Mouse (Mus musculus) heart, postnatal 36 days (tissue): Measurements from ENCODE around the gene Tnrc6a. TPM values are rescaled to one million over a fixed set of nuclear protein-coding genes. Genes with fewer than 3 reads are reported as not detected.
A peak's percentile ranks its signal among the peaks of the same experiment; 100 is the strongest.

ENCODE experiments used
- DNase-seq, 2 experiments: peaks; one replicate each; pipeline ENCODE4 v3.0.0; 2021 to 2022
- intact Hi-C: fragments of 180-260 bp; cut with DNase I; formaldehyde crosslinking; loops from one replicate; pipeline ENCODE4 v1.15.1; 2025
- total RNA-seq, 2 experiments: library from RNA; stranded (reverse); gene quantifications; 2 replicates each; pipeline ENCODE4 v1.2.3; 2021

Tnrc6a gene
- total RNA-seq, 2 experiments from 2014 or later = 32.6 to 36.9 TPM

DNA sequence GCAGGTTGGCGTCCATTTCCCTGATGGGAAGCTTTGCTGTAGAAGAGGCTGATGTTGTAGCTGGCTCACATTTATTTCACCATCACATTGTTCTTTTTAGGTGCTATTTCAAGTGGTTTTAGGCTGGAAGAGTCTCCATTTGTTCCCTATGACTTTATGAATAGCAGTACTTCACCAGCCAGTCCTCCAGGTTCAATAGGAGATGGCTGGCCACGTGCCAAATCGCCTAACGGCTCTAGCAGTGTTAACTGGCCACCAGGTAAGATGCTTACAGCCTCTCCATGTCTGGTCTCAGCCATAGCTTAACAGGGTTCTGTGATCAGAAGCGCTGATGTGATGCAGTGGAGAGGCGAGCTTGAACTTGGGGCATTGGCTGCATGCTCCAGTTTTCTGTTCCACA lies 62.8 kb downstream of the Tnrc6a start:
- no peak for DNase-seq
- intact Hi-C loops = loop anchor here (10.0 kb wide), 1 partner anchor 192 kb away; no protein-coding TSS in a partner anchor

DNA sequence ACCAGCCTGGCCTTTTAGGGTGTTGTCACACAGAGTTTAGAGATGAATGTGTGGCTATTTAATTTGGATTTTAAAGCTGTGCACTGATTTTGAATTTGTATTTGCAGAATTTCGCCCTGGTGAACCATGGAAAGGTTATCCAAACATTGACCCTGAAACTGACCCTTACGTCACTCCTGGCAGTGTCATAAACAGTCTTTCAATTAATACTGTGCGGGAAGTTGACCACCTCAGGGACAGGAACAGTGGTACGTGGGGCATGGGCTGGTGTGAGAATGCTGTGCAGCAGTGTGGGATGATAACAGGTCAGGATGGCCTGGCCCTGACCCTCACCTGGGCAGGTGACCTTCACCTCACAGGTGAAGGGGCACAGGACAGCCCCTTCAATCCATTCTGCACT lies 63.6 kb downstream of the Tnrc6a start:
- intact Hi-C loops = loop anchor here (10.0 kb wide), 1 partner anchor 192 kb away; no protein-coding TSS in a partner anchor
- no peak for DNase-seq

DNA sequence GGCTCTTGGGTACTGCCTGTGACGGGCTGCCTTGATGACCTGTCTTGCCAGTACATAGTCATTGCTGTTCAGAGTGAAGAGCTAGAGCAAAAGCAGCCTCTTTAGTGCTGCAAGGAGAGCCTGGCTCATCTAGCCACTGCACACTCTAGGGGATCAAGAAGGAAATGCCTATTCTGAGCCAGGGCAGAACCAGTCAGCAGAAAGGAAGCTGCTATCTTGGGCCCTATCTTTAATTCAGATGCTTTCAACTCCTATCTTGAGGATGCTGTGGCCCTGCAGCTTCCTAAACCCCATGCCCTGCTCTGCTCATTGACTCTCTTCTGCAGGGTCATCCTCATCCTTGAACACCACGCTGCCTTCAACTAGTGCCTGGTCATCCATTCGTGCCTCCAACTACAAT lies 64.8 kb downstream of the Tnrc6a start:
- intact Hi-C loops = loop anchor here (10.0 kb wide), 1 partner anchor 194 kb away; no protein-coding TSS in a partner anchor
- no peak for DNase-seq

DNA sequence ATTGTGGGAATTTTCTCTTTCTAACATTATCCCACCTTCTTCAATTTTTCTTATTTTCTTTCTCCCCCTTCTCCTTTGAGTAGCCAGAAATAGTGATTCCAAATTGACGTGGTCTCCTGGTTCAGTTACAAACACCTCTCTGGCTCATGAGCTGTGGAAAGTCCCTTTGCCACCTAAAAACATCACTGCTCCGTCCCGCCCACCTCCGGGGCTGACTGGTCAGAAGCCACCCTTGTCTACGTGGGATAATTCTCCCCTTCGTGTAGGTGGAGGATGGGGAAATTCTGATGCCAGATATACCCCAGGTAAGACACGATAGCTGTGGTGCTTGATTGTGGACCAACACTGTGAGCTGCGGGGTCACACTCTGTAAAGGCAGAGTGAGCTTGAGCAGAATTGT lies 66.1 kb downstream of the Tnrc6a start:
- no peak for DNase-seq
- intact Hi-C loops = loop anchor here (10.0 kb wide), 1 partner anchor 195 kb away; no protein-coding TSS in a partner anchor

DNA sequence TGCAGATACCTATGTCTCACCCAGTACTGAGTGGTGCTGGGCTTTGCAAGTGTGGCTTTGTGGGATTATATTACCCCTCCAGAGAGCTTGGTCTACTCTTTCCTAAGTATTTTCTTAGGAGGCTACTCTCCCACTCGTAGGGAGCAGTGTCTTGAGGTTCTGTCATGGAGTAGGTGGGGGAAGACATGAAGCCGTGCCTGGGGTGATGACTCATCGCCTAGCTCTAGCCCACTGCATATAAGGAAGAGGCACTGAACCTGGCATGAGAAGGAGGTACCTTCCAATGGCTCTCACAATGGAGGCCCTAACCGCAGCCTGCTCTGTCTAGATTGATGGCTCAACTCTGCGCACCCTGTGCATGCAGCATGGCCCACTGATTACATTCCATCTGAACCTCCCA lies 68.0 kb downstream of the Tnrc6a start:
- intact Hi-C loops = no loop called here
- no peak for DNase-seq

DNA sequence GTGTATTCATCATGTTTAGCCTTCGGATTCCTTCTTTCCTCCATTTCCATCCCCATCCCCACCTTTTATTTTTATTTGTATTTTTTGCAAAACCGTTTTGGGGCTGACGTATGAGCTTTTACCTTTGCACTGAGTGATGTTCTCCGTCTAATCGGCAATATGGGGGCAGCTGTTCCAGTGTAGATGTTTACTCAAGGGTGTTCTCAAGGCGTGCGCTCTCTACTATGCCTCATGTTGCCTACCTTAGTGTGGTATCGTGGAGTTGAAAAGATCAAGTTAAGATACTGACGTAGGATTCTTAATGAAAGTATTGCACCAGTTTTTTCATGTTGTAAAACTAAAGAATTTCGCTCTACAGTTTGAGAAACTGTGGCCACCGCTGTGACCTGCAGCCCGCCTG lies 69.5 kb downstream of the Tnrc6a start:
- intact Hi-C loops = no loop called here
- no peak for DNase-seq

DNA sequence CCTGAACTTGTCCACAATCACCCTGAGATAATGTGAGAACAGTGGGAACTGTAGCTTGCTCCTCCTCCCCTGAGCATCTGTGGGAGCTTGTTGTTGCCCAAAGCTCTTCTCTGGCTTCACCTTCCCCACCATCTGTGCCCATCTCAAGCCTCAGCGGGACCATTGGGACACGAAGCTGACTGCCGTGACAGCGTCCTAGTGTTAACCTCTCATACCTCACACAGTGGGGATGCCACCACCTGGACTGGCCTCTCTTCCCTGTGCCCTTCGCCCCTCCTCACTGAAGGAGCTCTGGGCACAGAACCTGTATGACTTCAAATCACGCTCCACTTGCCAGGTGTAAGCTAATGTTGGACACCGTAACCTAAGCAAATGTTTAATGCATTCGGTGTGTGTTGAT lies 71.0 kb downstream of the Tnrc6a start:
- intact Hi-C loops = no loop called here
- no peak for DNase-seq

DNA sequence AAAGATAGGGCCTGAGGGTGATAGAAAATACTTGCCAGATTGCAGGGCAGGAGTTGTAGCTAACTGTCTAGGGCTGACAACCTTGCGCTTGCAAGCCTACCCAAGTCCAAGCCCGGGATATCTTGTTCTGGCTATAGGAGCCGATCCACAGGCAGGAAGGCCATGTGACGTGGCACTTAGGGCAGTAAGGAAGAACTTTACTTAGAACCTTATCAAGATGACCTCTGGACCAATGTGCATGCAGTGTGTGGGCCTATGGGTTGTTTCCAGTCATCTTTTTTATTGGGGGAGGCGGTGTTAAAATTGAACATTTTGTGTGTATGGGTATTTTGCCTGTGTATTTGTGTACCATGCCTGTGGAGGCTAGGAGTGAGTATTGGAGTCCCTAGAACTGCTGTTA lies 72.7 kb downstream of the Tnrc6a start:
- intact Hi-C loops = no loop called here
- no peak for DNase-seq

DNA sequence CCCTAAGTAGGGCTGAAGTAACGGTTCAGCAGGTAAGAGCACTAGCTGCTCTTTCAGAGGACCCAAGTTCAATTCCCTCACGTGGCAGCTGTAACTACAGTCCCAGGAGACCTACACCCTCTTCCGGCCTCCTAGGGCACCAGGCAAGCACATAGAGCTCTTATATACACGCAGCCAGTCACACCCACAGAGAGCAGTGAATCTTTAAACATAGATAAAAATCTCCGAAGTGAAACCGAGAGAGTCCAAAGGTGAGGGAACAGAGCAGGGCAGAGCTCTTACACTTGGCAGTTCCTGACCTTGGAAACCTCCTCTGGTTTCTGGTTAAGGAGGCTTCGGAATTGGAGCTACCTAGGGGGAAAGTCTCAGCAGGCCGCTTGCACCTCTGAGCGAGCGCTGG lies 75.0 kb downstream of the Tnrc6a start:
- no peak for DNase-seq
- intact Hi-C loops = no loop called here

DNA sequence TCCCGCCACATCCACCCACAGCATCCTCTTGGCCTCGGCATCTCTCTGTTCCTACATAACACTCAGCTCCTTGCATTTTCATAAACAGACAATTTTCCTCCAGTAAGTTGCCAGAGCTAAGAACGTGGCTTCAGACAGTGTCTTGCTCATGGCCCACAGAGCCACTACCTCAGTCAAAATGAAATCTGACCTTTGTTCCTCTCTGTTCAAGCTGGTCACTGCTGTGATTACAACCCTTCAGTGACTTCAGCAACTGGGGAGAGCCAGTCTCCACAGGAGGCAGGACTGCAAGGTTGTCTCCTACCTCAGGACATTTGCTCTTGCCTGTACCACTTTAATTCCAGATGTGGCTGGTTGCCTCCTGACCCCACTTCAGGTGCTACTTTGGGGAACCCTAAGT lies 75.5 kb downstream of the Tnrc6a start:
- intact Hi-C loops = no loop called here
- no peak for DNase-seq

DNA sequence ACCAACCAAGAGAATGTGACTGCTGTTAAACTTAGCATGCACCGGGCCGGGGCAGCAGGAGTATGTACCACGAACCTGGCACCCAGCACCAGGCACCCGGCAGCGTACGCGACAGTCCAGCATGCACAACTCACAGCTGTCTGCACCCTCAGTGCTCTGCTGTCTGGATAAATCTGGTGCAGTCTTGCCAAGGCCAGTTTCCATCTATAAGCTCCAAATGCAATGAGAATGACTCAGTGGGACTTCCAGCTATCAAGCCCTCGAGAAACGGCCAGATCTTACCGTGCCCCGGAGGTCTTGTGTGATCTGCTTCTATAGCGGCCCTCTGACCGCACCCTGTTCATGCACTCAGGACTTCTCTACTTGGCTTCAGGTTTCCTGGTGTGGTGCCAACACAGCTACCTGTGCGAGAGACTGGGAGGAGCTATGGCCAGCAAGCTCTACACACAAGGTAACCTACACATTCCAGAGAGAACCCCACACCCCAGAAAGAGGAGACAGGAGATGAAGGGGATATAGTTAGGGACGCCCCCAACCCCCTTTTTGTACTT lies 76.0 kb downstream of the Tnrc6a start:
- intact Hi-C loops = no loop called here

DNA sequence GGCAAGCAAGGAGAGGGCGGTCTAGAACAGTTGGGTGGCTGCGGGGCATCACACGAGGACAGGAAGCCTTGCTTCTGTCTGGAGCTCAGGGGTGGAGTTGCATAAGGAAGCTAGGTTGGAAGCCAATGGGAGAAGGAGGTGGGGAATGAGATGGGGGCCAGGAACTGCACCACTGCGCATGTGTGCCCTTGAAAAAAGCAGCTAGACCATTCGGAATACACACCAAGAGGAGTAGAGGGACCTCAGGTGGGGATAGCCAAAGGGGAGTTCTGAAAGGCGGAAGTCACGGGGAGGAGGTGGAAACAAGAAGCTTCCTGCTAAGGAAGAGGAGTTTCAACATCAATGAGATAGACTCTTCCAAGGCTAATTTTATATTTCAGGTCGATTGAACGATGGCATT lies 77.0 kb downstream of the Tnrc6a start:
- intact Hi-C loops = no loop called here
- DNase-seq = no peak

More for the DNA sequence above, 76.0 kb downstream of the Tnrc6a start:
- no peak for DNase-seq

DNA sequence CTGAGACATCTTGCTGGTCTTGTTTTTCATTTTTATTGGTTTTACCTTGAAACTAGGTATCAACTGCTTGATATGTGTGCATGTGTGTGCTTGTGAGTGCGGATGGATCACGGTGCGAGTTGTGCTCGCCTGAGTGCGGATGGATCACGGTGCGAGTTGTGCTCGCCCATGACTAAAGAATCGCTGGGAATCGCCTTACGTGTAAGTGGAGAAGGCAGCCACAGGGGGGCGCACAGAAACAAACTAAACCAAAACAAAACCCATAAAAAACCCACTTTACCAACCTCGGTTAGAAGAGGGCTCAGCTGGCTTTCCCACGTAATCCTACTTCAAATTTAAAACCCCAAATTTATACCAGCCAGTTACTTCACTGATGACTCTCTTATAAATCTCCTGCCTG lies 81.6 kb downstream of the Tnrc6a start:
- intact Hi-C loops = loop anchor here (1.0 to 5.0 kb wide), 3 partner anchors 188 to 260 kb away; no protein-coding TSS in a partner anchor
- peak; percentile 40 to 66 for DNase-seq

DNA sequence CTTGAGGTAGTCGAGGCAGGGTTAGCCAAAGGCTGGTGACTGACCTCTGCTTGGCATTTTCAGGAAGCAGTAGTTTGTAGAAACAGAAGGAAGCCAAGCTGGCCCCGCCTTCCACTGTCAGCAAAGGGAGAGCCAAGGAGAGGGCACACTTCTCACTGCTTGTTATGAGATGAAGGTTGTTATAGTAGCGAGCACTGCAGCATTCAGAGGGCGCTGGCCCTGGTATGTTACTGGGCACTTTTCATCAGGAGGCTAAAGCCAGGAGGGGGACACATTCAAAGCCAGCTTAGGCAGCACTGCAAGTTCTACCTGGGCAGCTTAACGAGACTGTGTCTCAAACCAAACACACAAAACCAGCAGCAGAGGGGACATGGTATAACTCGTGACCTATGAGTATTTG lies 83.9 kb downstream of the Tnrc6a start:
- DNase-seq = no peak
- intact Hi-C loops = loop anchor here (5.0 kb wide), 2 partner anchors 190 kb away; no protein-coding TSS in a partner anchor

DNA sequence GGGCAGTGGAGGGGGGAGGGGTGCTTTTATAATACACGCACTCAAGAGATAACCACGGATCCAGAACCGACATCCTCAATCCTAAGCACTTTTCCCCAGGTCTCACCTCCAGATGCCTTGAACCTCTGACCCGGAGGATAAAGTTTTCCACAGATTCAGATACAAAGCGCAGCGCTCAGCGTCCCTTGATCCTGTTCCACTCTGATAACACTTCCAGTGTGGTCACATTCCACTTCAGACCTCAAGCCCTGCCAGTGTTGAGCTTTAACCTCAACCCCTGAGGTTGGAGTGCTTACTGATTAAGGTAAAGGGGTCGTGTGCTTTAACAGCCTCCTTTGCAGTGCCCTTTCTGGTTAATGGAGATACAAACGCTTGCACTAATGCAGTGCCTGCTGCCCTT lies 86.2 kb downstream of the Tnrc6a start:
- intact Hi-C loops = loop anchor here (5.0 kb wide), 2 partner anchors 187 to 193 kb away; no protein-coding TSS in a partner anchor
- DNase-seq = no peak

DNA sequence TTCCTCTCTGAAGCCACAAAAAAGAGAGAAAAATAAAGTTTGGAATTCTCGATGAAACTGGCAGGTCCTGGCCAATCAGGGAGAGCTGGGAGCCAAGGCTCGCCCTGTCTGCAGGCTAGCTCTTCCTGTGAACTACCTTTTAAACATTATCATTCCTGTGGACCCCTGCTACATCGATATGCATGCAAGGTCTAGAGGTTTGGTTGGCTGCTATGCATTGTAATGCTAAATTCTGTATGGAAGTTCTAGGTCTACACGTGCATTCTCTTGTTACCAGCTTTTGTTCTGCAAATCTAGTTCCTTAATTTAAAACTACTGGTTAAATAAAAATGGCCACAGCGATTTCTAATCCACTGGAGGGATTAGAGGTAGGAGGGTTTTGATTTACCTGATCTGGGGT lies 87.8 kb downstream of the Tnrc6a start:
- DNase-seq = no peak

DNA sequence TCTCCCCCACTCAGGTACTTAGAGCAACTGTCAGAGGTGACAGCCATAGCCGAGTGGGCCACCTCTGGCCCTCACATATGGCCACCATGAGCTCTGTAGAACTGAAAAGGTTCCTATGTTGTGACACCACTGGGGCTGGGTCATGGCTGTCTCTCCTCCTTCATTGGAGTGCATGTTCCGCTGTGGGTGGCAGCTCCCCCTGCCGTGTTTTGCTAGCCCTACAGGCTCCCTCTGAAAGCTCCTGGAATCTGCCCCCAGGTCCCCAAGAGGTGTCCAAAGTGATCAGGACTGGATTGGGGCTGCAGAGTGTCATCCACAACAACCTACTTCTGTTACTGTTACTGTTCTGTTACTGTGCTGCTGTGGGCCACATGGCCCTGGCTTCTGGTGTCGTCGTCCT lies 88.6 kb downstream of the Tnrc6a start:
- intact Hi-C loops = no loop called here
- DNase-seq = no peak

More for the DNA sequence above, 87.8 kb downstream of the Tnrc6a start:
- intact Hi-C loops = no loop called here

DNA sequence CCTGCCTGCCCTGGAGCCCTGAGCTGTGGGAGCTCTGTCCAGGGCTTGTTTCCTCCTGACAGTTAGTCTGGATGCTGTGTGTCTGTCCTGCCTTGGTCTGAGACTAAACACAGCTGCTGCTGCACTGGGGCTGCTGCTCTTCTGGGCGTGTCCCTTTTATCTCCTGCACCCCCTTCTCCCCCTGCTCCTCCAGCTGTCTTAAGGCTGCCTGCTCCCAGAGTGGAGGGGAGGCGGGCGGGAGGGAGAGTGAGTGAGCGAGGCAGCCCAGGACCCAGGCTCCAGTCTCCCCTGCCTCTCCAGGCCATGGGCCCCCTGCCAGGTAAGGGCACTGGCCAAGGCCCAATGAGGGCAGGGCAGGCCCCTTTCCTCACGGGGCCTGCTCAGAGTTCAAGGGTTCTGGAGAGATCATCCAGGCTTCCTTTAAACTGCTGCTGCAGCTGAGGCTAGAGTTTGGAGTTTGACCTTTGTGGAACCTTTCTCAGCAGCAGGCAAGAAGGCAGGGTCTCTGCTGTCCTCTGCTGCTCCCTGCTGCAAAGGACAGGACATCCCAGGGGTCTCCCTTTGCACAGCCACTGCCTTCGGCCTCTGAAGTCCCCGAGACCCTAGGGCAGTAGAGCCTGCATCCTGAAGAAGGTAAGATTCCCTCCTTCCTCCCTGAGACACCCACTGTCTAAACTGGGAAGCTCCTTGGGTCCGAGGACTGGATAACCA lies 90.8 kb downstream of the Tnrc6a start, which contains the start of gene Slc5a11:
Slc5a11 (plus strand) TSS at position 416 of the 711 bp plus-strand sequence.
- intact Hi-C loops = no loop called here
- DNase-seq = no peak

DNA sequence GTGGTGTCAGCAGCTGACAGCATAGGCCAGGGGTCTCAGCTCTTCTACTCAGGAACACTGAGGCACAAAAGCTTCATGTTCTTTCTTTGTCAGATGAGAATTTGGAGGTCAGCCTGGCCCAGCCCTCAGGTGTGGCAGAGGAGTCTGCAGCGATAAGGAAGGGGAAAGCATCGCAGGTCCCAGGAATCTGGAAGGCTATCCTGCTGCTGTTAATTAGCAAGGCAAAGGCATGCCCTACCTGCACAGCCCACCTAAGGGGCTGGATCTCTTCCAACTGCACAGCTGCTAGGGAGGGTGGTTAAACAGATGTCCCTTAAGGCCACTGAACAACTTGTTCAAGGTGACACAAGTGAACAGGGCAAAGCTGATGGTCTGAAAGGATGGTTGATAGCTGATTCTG lies 91.5 kb downstream of the Tnrc6a start:
- DNase-seq = no peak
- intact Hi-C loops = no loop called here

DNA sequence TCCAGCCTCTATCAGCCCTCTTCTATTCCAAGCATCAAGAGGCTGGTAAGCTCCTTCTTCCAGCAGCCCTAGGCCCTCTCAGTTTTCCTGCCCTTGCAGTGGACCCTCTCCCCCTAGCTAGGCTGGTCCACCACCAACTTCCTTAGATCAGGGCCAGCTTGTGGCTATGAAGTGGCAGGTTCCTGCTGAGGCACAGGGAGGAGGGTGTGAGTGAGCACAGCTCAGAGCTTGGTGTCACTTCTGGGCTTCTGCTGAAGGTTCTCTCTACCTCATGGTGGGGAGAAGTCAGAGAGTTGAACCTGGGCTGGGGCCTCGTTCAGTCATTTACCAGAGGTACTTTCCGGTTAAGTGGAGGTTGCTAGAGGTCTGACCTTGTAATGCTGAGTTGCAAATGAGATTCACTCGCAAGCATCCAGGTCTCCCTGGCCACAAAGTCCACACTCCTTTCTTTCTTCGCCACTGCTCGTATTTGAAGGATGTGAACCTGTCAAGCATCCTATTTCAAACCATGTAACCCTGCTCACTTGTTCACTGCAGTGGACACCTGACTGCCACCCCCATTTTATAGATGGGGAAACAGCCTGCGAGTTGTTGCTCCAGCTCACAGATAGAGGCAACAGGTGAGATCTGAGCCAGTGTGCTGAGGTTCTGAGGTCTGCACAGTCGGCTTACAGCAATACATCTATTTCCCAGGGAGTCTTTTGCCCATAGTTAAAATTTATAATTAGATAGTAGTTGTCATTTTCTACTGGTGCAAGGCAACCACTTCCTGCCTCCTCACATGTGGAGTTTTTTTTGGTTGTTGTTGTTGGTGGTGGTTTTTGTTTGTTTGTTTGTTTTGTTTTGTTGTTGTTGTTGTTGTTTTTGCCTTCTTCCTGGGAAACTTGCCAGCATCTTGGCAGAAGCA lies 94.0 kb downstream of the Tnrc6a start:
- intact Hi-C loops = no loop called here
- no peak for DNase-seq

DNA sequence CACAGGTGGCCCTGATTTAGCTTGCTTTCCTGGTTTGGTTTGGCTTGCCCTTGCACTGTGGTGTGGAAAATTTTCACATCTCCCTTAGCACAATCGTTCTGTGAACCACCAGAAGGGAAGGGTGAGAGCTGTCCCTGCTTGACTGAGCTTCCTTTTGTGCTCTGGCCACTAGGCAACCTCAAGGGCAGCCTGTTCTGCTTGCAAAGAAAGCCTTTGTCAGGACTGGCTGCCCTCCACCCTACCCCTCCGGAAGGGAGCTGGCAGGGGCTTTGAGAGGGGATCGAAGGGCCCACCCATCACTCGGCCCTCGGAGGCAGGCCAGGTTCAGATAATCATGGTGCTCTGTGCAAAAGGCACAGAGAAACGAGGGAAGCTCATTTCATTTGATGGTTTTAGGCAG lies 94.9 kb downstream of the Tnrc6a start:
- no peak for DNase-seq
- intact Hi-C loops = no loop called here
